Mouse (Mus musculus): ENCODE data around the gene Fam129a. TPM values are rescaled to one million over a fixed set of nuclear protein-coding genes. Genes with fewer than 3 reads are reported as not detected.

Fam129a gene
- polyA plus RNA-seq, 1 experiment from 2014 or later: 1.9 TPM

- Histone ChIP-seq H3K9me3 (ENCODE audit: control insufficient read depth, low read length) (no peaks in the 10 kb centered on the region), H3K36me3 (ENCODE audit: control insufficient read depth, insufficient read depth, low read length) (no peaks in the 10 kb centered on the region), H3K4me3 (ENCODE audit: low read depth, low read length) (no peak overlapping the region), H3K4me1 (ENCODE audit: control insufficient read depth, insufficient read depth, low read length) (no peaks in the 10 kb centered on the region), H3K27me3 (ENCODE audit: control insufficient read depth, insufficient read depth, low read length) (no peaks in the 10 kb centered on the region), H3K9ac (ENCODE audit: low read length) (no peak overlapping the region), H3K27ac (ENCODE audit: low read depth, low read length) (no peak overlapping the region), H3K4me2 (ENCODE audit: low read depth) (no peak overlapping the region)
- DNase-seq (ENCODE audit: low spot score) (no peak), ATAC-seq (ENCODE audit: insufficient read depth, low FRiP score, low TSS enrichment) (no peak)
- 98% methylated on average over 2 of the region's 2 CpGs for WGBS
Observed at GRCm38 (mm10) chr1:151638770-151639169, 67.8 kb downstream of the Fam129a start.

- no peak overlapping the region for H3K4me3 ChIP-seq (ENCODE audit: low read depth, low read length)
- no peak overlapping the region for H3K27ac ChIP-seq (ENCODE audit: low read depth, low read length)
- H3K9ac ChIP-seq (ENCODE audit: low read length): no peak overlapping the region
- no peaks in the 10 kb centered on the region for H3K36me3 ChIP-seq (ENCODE audit: control insufficient read depth, insufficient read depth, low read length)
- ATAC-seq (ENCODE audit: insufficient read depth, low FRiP score, low TSS enrichment) (no peak), DNase-seq (ENCODE audit: low spot score) (no peak)
- no peak overlapping the region for H3K4me2 ChIP-seq (ENCODE audit: low read depth)
- H3K4me1 ChIP-seq (ENCODE audit: control insufficient read depth, insufficient read depth, low read length): no peaks in the 10 kb centered on the region
- 90% methylated on average over 3 of the region's 3 CpGs for WGBS
- no peaks in the 10 kb centered on the region for H3K9me3 ChIP-seq (ENCODE audit: control insufficient read depth, low read length)
- no peaks in the 10 kb centered on the region for H3K27me3 ChIP-seq (ENCODE audit: control insufficient read depth, insufficient read depth, low read length)
Observed at GRCm38 (mm10) chr1:151646380-151646779, 75.4 kb downstream of the Fam129a start.

GRCm38 (mm10) chr1:151648099-151648498 is 77.1 kb downstream of the Fam129a start:
- H3K4me1 ChIP-seq (ENCODE audit: control insufficient read depth, insufficient read depth, low read length): no peaks in the 10 kb centered on the region
- DNase-seq (ENCODE audit: low spot score): no peak
- H3K27me3 ChIP-seq (ENCODE audit: control insufficient read depth, insufficient read depth, low read length): no peaks in the 10 kb centered on the region
- no peak overlapping the region for H3K9ac ChIP-seq (ENCODE audit: low read length)
- ATAC-seq (ENCODE audit: insufficient read depth, low FRiP score, low TSS enrichment): no peak
- H3K27ac ChIP-seq (ENCODE audit: low read depth, low read length): no peak overlapping the region
- 88% methylated on average over 4 of the region's 4 CpGs for WGBS
- no peak overlapping the region for H3K4me2 ChIP-seq (ENCODE audit: low read depth)
- H3K4me3 ChIP-seq (ENCODE audit: low read depth, low read length): no peak overlapping the region
- H3K36me3 ChIP-seq (ENCODE audit: control insufficient read depth, insufficient read depth, low read length): no peaks in the 10 kb centered on the region
- no peaks in the 10 kb centered on the region for H3K9me3 ChIP-seq (ENCODE audit: control insufficient read depth, low read length)

GRCm38 (mm10) chr1:151657042-151657605 is 86.1 kb downstream of the Fam129a start:
- Histone ChIP-seq H3K4me1 (ENCODE audit: control insufficient read depth, insufficient read depth, low read length) (no peaks in the 10 kb centered on the region), H3K4me2 (ENCODE audit: low read depth) (no peak overlapping the region), H3K36me3 (ENCODE audit: control insufficient read depth, insufficient read depth, low read length) (no peaks in the 10 kb centered on the region), H3K27me3 (ENCODE audit: control insufficient read depth, insufficient read depth, low read length) (no peaks in the 10 kb centered on the region), H3K4me3 (ENCODE audit: low read depth, low read length) (no peak overlapping the region), H3K27ac (ENCODE audit: low read depth, low read length) (no peak overlapping the region), H3K9ac (ENCODE audit: low read length) (no peak overlapping the region), H3K9me3 (ENCODE audit: control insufficient read depth, low read length) (no peaks in the 10 kb centered on the region)
- ATAC-seq (ENCODE audit: insufficient read depth, low FRiP score, low TSS enrichment): no peak
- 69% methylated on average over 7 of the region's 7 CpGs for whole genome bisulfite sequencing
- no peak for DNase-seq (ENCODE audit: low spot score)

DNA sequence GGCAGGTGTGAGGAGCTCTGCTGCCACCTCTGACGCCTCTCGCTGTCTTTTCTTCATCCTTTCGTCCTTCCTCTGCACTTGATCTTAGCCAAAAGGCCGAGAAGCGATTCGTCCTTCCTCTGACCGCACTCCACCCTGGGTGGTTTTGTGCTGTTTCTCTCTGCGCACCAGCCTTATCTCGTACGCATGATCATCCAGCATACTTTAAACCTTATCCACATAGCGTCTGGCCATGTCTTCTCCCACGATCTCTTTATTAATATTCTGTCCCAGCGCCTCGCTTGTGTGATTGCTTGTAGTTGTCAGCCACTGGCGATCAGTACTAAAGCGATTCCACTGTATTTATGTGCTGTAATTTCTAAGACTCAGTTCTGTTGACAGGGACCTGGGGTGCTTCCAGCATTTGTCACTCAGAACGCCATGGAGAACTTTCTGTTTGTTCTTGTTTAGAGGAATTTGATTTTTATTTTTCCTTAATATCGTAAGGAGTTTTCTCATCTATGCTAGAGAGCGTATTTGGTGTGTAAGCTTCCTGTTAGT is 87.4 kb downstream of the Fam129a start:
- H3K36me3 ChIP-seq (ENCODE audit: control insufficient read depth, insufficient read depth, low read length): no peaks in the 10 kb centered on the region
- H3K27ac ChIP-seq (ENCODE audit: low read depth, low read length): no peak overlapping the region
- no peak overlapping the region for H3K9ac ChIP-seq (ENCODE audit: low read length)
- H3K4me3 ChIP-seq (ENCODE audit: low read depth, low read length): no peak overlapping the region
- H3K4me2 ChIP-seq (ENCODE audit: low read depth): no peak overlapping the region
- 92% methylated on average over 19 of the region's 19 CpGs for WGBS
- no peak for DNase-seq (ENCODE audit: low spot score)
- H3K4me1 ChIP-seq (ENCODE audit: control insufficient read depth, insufficient read depth, low read length): no peaks in the 10 kb centered on the region
- ATAC-seq (ENCODE audit: insufficient read depth, low FRiP score, low TSS enrichment): no peak
- no peaks in the 10 kb centered on the region for H3K9me3 ChIP-seq (ENCODE audit: control insufficient read depth, low read length)
- no peaks in the 10 kb centered on the region for H3K27me3 ChIP-seq (ENCODE audit: control insufficient read depth, insufficient read depth, low read length)

DNA sequence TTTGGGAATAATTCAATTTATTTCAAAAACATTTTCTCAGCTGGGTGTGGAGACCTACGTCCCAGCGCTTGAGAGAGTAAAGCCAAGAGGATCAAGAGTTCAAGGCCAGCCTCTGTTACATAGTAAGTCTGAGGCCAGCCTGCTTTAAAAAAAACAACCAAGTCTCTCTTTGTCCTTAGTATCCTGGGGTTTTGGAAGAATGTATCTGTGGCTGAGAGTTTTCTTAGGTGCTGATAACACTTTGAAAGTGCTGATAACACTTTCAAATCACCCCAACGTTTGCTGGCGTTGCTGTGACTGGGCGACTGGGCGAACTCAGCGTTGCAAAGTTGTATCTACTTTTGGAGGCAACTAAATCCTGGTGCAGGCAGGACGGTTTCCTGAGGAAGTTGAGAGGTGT is 88.7 kb downstream of the Fam129a start:
- no peak overlapping the region for H3K27ac ChIP-seq (ENCODE audit: low read depth, low read length)
- ATAC-seq (ENCODE audit: insufficient read depth, low FRiP score, low TSS enrichment) (no peak), DNase-seq (ENCODE audit: low spot score) (no peak)
- H3K9ac ChIP-seq (ENCODE audit: low read length): no peak overlapping the region
- H3K36me3 ChIP-seq (ENCODE audit: control insufficient read depth, insufficient read depth, low read length): no peaks in the 10 kb centered on the region
- 84% methylated on average over 8 of the region's 8 CpGs for WGBS
- no peaks in the 10 kb centered on the region for H3K27me3 ChIP-seq (ENCODE audit: control insufficient read depth, insufficient read depth, low read length)
- no peak overlapping the region for H3K4me2 ChIP-seq (ENCODE audit: low read depth)
- no peaks in the 10 kb centered on the region for H3K4me1 ChIP-seq (ENCODE audit: control insufficient read depth, insufficient read depth, low read length)
- H3K4me3 ChIP-seq (ENCODE audit: low read depth, low read length): no peak overlapping the region
- no peaks in the 10 kb centered on the region for H3K9me3 ChIP-seq (ENCODE audit: control insufficient read depth, low read length)

DNA sequence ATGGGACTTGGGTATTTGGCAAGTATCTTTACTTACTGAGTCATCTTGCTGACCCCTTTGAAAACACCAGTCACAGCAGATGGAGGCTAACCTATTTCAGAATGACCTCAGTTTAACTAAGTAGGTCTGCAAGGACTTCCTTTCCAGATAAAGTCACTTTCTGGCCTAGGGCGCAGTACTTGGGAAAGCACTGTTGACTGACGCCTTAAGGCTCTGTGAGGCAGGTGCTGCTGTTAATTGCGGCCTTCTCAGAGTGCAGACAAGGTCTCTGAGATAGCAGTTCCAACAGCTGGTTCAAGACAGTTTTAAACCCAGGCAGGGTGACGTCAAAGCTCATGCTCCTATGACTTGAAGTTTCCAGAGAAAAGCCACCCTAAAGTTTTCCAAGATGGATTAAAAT is 89.3 kb downstream of the Fam129a start:
- WGBS: 84% methylated on average over 4 of the region's 4 CpGs
- H3K36me3 ChIP-seq (ENCODE audit: control insufficient read depth, insufficient read depth, low read length): no peaks in the 10 kb centered on the region
- no peak overlapping the region for H3K27ac ChIP-seq (ENCODE audit: low read depth, low read length)
- no peak overlapping the region for H3K9ac ChIP-seq (ENCODE audit: low read length)
- no peaks in the 10 kb centered on the region for H3K4me1 ChIP-seq (ENCODE audit: control insufficient read depth, insufficient read depth, low read length)
- H3K9me3 ChIP-seq (ENCODE audit: control insufficient read depth, low read length): no peaks in the 10 kb centered on the region
- ATAC-seq (ENCODE audit: insufficient read depth, low FRiP score, low TSS enrichment) (no peak), DNase-seq (ENCODE audit: low spot score) (no peak)
- no peak overlapping the region for H3K4me2 ChIP-seq (ENCODE audit: low read depth)
- no peak overlapping the region for H3K4me3 ChIP-seq (ENCODE audit: low read depth, low read length)
- no peaks in the 10 kb centered on the region for H3K27me3 ChIP-seq (ENCODE audit: control insufficient read depth, insufficient read depth, low read length)

DNA sequence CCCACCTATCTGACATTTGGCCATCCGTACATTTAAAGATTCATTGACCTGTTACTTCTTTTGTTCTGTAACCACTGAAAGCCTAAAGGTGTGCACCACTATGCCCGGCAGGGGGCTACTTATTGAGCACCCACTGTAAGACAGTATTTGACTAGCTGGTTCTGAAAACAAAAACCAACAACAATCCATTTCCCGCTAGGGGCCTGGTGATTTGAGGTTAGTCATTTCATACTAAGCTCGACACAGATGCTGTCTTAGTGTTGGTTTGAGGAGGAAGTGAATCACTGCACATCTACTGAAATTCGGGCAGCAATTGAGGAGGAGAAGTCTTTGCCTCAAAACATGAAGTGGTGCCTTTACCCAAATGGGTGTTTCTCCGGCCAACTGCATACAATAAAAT is 89.9 kb downstream of the Fam129a start:
- H3K27me3 ChIP-seq (ENCODE audit: control insufficient read depth, insufficient read depth, low read length): no peaks in the 10 kb centered on the region
- H3K4me3 ChIP-seq (ENCODE audit: low read depth, low read length): no peak overlapping the region
- H3K36me3 ChIP-seq (ENCODE audit: control insufficient read depth, insufficient read depth, low read length): no peaks in the 10 kb centered on the region
- no peak overlapping the region for H3K27ac ChIP-seq (ENCODE audit: low read depth, low read length)
- H3K4me2 ChIP-seq (ENCODE audit: low read depth): no peak overlapping the region
- H3K9me3 ChIP-seq (ENCODE audit: control insufficient read depth, low read length): no peaks in the 10 kb centered on the region
- ATAC-seq (ENCODE audit: insufficient read depth, low FRiP score, low TSS enrichment): no peak
- whole genome bisulfite sequencing: 87% methylated on average over 6 of the region's 6 CpGs
- no peak for DNase-seq (ENCODE audit: low spot score)
- H3K4me1 ChIP-seq (ENCODE audit: control insufficient read depth, insufficient read depth, low read length): no peaks in the 10 kb centered on the region
- H3K9ac ChIP-seq (ENCODE audit: low read length): no peak overlapping the region

- Histone ChIP-seq H3K4me1 (ENCODE audit: control insufficient read depth, insufficient read depth, low read length) (no peaks in the 10 kb centered on the region), H3K4me2 (ENCODE audit: low read depth) (no peak overlapping the region), H3K9me3 (ENCODE audit: control insufficient read depth, low read length) (no peaks in the 10 kb centered on the region), H3K4me3 (ENCODE audit: low read depth, low read length) (no peak overlapping the region), H3K9ac (ENCODE audit: low read length) (no peak overlapping the region), H3K27me3 (ENCODE audit: control insufficient read depth, insufficient read depth, low read length) (no peaks in the 10 kb centered on the region), H3K36me3 (ENCODE audit: control insufficient read depth, insufficient read depth, low read length) (no peaks in the 10 kb centered on the region), H3K27ac (ENCODE audit: low read depth, low read length) (no peak overlapping the region)
- DNase-seq (ENCODE audit: low spot score) (no peak), ATAC-seq (ENCODE audit: insufficient read depth, low FRiP score, low TSS enrichment) (no peak)
- WGBS: 85% methylated on average over 7 of the region's 7 CpGs
Observed at GRCm38 (mm10) chr1:151661684-151662439, 90.9 kb downstream of the Fam129a start.

Data from neural tube, embryonic 11.5 days (tissue).